Mouse (Mus musculus): Measurements from ENCODE around the gene Nr6a1. TPM values are rescaled to one million over a fixed set of nuclear protein-coding genes. Genes with fewer than 3 reads are reported as not detected.

Nr6a1 gene
- polyA plus RNA-seq, 1 experiment from 2014 or later, result 3.1 TPM

GRCm38 (mm10) chr2:38931851-38932667 is 4.6 kb upstream of the Nr6a1 start, which contains the start of gene Olfml2a:
Gene Olfml2a (plus strand): TSS chr2:38931978.
- 9% methylated on average over 32 of the region's 32 CpGs for WGBS
- H3K27ac ChIP-seq (ENCODE audit: low read depth, low read length), result no peak within 1 kb of the TSS
- peak; percentile 87 for DNase-seq (ENCODE audit: low spot score)

GRCm38 (mm10) chr2:38930269-38930668 is 2.8 kb upstream of the Nr6a1 start:
- H3K27me3 ChIP-seq (ENCODE audit: control insufficient read depth, insufficient read depth, low read length), result no peaks in the 10 kb centered on the region
- H3K4me1 ChIP-seq (replicated peaks; ENCODE audit: control insufficient read depth, insufficient read depth, low read length), result peaks cover 3% of the 10 kb centered on the region; the same call in 1 of the 2 replicates
- no peak overlapping the region for H3K9ac ChIP-seq (ENCODE audit: low read length)
- no peak overlapping the region for H3K27ac ChIP-seq (ENCODE audit: low read depth, low read length)
- ATAC-seq (replicated peaks; ENCODE audit: low FRiP score), result no peak
- no peaks in the 10 kb centered on the region for H3K36me3 ChIP-seq (ENCODE audit: control insufficient read depth, insufficient read depth, low read length)
- no peaks in the 10 kb centered on the region for H3K9me3 ChIP-seq (ENCODE audit: control insufficient read depth, low read length)
- H3K4me2 ChIP-seq (ENCODE audit: low read depth, low read length, severe bottlenecking), result no peak overlapping the region
- DNase-seq (ENCODE audit: low spot score), result no peak
- no peak overlapping the region for H3K4me3 ChIP-seq (ENCODE audit: low read depth, low read length)
- WGBS, result 67% methylated on average over 2 of the region's 2 CpGs

More at GRCm38 (mm10) chr2:38931851-38932667, 4.6 kb upstream of the Nr6a1 start, which contains the start of gene Olfml2a:
- Histone ChIP-seq H3K27me3 (ENCODE audit: control insufficient read depth, insufficient read depth, low read length) (no peaks in the 10 kb centered on the region), H3K4me1 (replicated peaks; ENCODE audit: control insufficient read depth, insufficient read depth, low read length) (peaks cover 3% of the 10 kb centered on the region; the same call in 1 of the 2 replicates), H3K36me3 (ENCODE audit: control insufficient read depth, insufficient read depth, low read length) (no peaks in the 10 kb centered on the region), H3K9ac (ENCODE audit: low read length) (peak within 1 kb of the TSS; percentile 57), H3K9me3 (ENCODE audit: control insufficient read depth, low read length) (no peaks in the 10 kb centered on the region), H3K4me2 (ENCODE audit: low read depth, low read length, severe bottlenecking) (peak within 1 kb of the TSS; percentile 83), H3K4me3 (ENCODE audit: low read depth, low read length) (peak within 1 kb of the TSS; percentile 35)
- peak; percentile 74 for ATAC-seq (replicated peaks; ENCODE audit: low FRiP score)

GRCm38 (mm10) chr2:38926145-38926891 is 1.2 kb downstream of the Nr6a1 start:
- Histone ChIP-seq H3K9me3 (ENCODE audit: control insufficient read depth, low read length) (no peaks in the 10 kb centered on the region), H3K36me3 (ENCODE audit: control insufficient read depth, insufficient read depth, low read length) (no peaks in the 10 kb centered on the region), H3K9ac (ENCODE audit: low read length) (peak overlapping the region; percentile 77), H3K4me3 (ENCODE audit: low read depth, low read length) (peak overlapping the region; percentile 83), H3K4me2 (ENCODE audit: low read depth, low read length, severe bottlenecking) (peak overlapping the region; percentile 99), H3K4me1 (replicated peaks; ENCODE audit: control insufficient read depth, insufficient read depth, low read length) (peaks cover 8% of the 10 kb centered on the region; the same call in 1 of the 2 replicates), H3K27me3 (ENCODE audit: control insufficient read depth, insufficient read depth, low read length) (peaks cover 2% of the 10 kb centered on the region; the same call in 1 of the 2 replicates), H3K27ac (ENCODE audit: low read depth, low read length) (no peak overlapping the region)
- WGBS, result under 1% methylated on average over 37 of the region's 53 CpGs
- ATAC-seq (replicated peaks; ENCODE audit: low FRiP score), result peak; percentile 93
- DNase-seq (ENCODE audit: low spot score), result peak; percentile 95

- Histone ChIP-seq H3K4me3 (ENCODE audit: low read depth, low read length) (peak overlapping the region; percentile 83), H3K27me3 (ENCODE audit: control insufficient read depth, insufficient read depth, low read length) (peaks cover 2% of the 10 kb centered on the region; the same call in 1 of the 2 replicates), H3K4me2 (ENCODE audit: low read depth, low read length, severe bottlenecking) (peak overlapping the region; percentile 99), H3K4me1 (replicated peaks; ENCODE audit: control insufficient read depth, insufficient read depth, low read length) (peaks cover 8% of the 10 kb centered on the region; the same call in 1 of the 2 replicates), H3K36me3 (ENCODE audit: control insufficient read depth, insufficient read depth, low read length) (no peaks in the 10 kb centered on the region), H3K9ac (ENCODE audit: low read length) (peak overlapping the region; percentile 77), H3K27ac (ENCODE audit: low read depth, low read length) (no peak overlapping the region), H3K9me3 (ENCODE audit: control insufficient read depth, low read length) (no peaks in the 10 kb centered on the region)
- peak; percentile 62 for ATAC-seq (replicated peaks; ENCODE audit: low FRiP score)
- under 1% methylated on average over 51 of the region's 51 CpGs for WGBS
- peak; percentile 66 for DNase-seq (ENCODE audit: low spot score)
Observed at GRCm38 (mm10) chr2:38925171-38926080, 2.1 kb downstream of the Nr6a1 start.

GRCm38 (mm10) chr2:38924571-38924970 is 2.9 kb downstream of the Nr6a1 start:
- no peak for DNase-seq (ENCODE audit: low spot score)
- Histone ChIP-seq H3K36me3 (ENCODE audit: control insufficient read depth, insufficient read depth, low read length) (no peaks in the 10 kb centered on the region), H3K27ac (ENCODE audit: low read depth, low read length) (no peak overlapping the region), H3K4me3 (ENCODE audit: low read depth, low read length) (peak overlapping the region; percentile 83), H3K27me3 (ENCODE audit: control insufficient read depth, insufficient read depth, low read length) (peaks cover 2% of the 10 kb centered on the region; the same call in 1 of the 2 replicates), H3K9me3 (ENCODE audit: control insufficient read depth, low read length) (no peaks in the 10 kb centered on the region), H3K4me2 (ENCODE audit: low read depth, low read length, severe bottlenecking) (peak overlapping the region; percentile 99), H3K9ac (ENCODE audit: low read length) (peak overlapping the region; percentile 77), H3K4me1 (replicated peaks; ENCODE audit: control insufficient read depth, insufficient read depth, low read length) (peaks cover 8% of the 10 kb centered on the region; the same call in 1 of the 2 replicates)
- no peak for ATAC-seq (replicated peaks; ENCODE audit: low FRiP score)
- under 1% methylated on average over 10 of the region's 10 CpGs for WGBS

GRCm38 (mm10) chr2:38923911-38924310 is 3.6 kb downstream of the Nr6a1 start:
- WGBS, result 20% methylated on average over 2 of the region's 2 CpGs
- Histone ChIP-seq H3K27ac (ENCODE audit: low read depth, low read length) (no peak overlapping the region), H3K27me3 (ENCODE audit: control insufficient read depth, insufficient read depth, low read length) (peaks cover 2% of the 10 kb centered on the region; the same call in 1 of the 2 replicates), H3K4me3 (ENCODE audit: low read depth, low read length) (no peak overlapping the region), H3K36me3 (ENCODE audit: control insufficient read depth, insufficient read depth, low read length) (no peaks in the 10 kb centered on the region), H3K9me3 (ENCODE audit: control insufficient read depth, low read length) (no peaks in the 10 kb centered on the region), H3K4me1 (replicated peaks; ENCODE audit: control insufficient read depth, insufficient read depth, low read length) (peaks cover 8% of the 10 kb centered on the region; the same call in 1 of the 2 replicates), H3K9ac (ENCODE audit: low read length) (no peak overlapping the region), H3K4me2 (ENCODE audit: low read depth, low read length, severe bottlenecking) (no peak overlapping the region)
- no peak for DNase-seq (ENCODE audit: low spot score)
- no peak for ATAC-seq (replicated peaks; ENCODE audit: low FRiP score)

GRCm38 (mm10) chr2:38923471-38923870 is 4.0 kb downstream of the Nr6a1 start:
- ATAC-seq (replicated peaks; ENCODE audit: low FRiP score), result no peak
- Histone ChIP-seq H3K4me1 (replicated peaks; ENCODE audit: control insufficient read depth, insufficient read depth, low read length) (peaks cover 8% of the 10 kb centered on the region; the same call in 1 of the 2 replicates), H3K9me3 (ENCODE audit: control insufficient read depth, low read length) (no peaks in the 10 kb centered on the region), H3K27ac (ENCODE audit: low read depth, low read length) (no peak overlapping the region), H3K36me3 (ENCODE audit: control insufficient read depth, insufficient read depth, low read length) (no peaks in the 10 kb centered on the region), H3K4me2 (ENCODE audit: low read depth, low read length, severe bottlenecking) (no peak overlapping the region), H3K27me3 (ENCODE audit: control insufficient read depth, insufficient read depth, low read length) (peaks cover 2% of the 10 kb centered on the region; the same call in 1 of the 2 replicates), H3K9ac (ENCODE audit: low read length) (no peak overlapping the region), H3K4me3 (ENCODE audit: low read depth, low read length) (no peak overlapping the region)
- 17% methylated on average over 3 of the region's 3 CpGs for WGBS
- no peak for DNase-seq (ENCODE audit: low spot score)

Measured in forebrain, embryonic 11.5 days (tissue).